Mouse (Mus musculus) hindlimb bud, embryonic 11.5 days (tissue): ENCODE data around the gene Pde8b.

ENCODE experiments used
- DNase-seq: peaks from one replicate; pipeline ENCODE4 v3.0.0-alpha.2; 2012; ENCODE audit warnings: low read depth, low spot score; ENCODE audit errors: extremely low spot score

Pde8b gene

DNA sequence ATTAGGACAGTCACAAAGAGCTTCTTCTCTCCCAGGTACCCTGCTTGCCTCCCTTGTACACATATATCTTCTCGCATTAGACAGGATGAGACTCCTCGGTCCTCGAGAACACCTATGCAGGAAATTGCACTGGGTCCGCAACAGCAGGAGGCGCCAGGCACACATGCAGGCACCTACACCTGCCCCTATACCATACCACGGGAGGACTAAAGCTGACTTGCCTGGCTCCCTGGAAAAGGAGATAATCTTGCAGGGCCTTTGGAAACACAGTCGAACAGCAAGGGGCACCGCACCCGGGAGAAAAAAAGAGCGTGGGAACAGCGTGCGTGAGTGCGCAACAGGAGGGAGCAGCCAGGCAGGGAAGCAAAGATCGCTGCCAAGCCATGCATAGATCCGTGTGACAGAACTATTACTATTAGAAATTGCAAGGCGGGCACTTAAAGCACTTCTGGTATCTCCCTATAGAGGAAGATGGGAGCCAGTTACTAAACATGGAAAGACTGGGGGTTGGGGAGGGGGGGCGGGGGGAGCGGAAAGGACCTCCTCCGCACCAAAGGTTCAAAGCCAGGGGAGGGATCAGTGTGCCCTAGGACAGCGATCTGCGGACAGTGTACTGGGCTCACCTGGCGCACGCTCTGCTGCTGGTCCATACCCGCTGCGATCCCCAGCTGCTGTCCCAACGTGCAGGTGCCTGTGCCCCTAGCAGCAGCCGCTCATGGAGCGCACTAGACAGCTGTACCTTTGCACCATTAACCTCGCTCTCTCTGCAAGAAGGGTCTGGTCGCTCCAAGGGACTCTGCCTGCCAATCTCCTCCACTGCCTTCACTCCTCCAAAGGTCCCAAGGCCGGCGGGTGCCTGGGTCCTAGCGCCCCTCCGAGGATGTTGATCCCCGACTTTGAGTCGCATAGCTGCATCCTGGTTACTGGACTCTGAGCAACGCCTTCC, at the start of gene Pde8b:
Gene Pde8b (minus strand): TSS at position 826 of the 946 bp plus-strand sequence.
- no peak for DNase-seq

DNA sequence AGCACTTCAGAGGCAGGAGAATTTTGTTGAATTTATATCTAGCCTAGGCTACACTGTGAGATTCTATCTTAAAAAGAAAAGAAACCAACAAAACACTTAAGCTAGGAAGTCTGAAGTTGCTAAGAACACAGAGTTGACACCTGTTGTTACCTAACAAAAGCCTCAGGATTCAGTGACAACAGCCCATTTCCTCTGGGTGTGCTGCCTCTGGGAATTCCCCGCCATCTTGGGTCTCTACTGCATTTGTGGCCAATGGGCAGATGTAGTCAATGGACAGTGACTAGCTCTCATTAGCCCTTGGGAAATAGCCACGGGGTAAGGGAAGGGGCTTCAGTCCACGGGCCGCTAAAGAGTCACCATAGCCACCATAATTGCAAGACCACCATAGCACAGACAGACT, 41.8 kb upstream of the Pde8b start:
- no peak for DNase-seq

DNA sequence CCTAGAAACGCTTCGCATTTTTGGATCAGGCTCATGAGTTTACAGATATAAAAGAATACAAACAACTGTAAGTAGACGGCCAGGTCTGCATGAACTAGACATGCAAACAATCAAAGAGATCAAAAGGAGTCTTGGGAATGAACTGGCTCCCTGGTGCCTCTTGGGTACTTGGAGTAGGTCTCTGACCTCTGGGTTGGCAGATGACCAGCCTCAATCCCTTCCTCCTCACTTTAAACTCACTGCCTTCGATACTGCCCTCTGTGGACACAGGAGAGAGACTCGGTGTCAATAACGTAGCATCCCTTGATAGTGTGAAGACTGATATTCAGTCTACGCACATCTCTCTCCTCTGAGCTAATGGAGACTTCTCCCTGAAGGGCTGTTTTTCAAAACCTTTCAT, 37.9 kb upstream of the Pde8b start:
- no peak for DNase-seq

DNA sequence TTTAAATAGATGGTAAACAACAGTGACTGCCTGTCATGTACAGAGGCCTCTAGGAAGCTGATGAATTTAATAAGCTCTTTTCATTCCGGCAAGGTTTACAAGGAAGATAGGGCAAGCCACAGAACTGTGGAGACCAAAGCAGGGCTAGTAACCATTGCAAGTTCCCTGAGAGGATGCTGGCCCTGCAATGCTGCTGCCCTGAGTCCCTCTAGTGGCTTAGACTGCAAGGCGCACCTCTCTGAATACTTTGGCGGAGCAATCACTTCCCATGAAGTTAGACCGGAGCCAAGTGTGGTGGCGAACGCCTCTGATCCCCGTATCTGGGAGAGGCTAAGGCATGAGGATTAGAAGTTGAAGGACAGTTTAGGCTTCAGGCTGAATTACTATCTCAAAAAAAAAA, 36.9 kb upstream of the Pde8b start:
- peak; percentile 24 for DNase-seq

DNA sequence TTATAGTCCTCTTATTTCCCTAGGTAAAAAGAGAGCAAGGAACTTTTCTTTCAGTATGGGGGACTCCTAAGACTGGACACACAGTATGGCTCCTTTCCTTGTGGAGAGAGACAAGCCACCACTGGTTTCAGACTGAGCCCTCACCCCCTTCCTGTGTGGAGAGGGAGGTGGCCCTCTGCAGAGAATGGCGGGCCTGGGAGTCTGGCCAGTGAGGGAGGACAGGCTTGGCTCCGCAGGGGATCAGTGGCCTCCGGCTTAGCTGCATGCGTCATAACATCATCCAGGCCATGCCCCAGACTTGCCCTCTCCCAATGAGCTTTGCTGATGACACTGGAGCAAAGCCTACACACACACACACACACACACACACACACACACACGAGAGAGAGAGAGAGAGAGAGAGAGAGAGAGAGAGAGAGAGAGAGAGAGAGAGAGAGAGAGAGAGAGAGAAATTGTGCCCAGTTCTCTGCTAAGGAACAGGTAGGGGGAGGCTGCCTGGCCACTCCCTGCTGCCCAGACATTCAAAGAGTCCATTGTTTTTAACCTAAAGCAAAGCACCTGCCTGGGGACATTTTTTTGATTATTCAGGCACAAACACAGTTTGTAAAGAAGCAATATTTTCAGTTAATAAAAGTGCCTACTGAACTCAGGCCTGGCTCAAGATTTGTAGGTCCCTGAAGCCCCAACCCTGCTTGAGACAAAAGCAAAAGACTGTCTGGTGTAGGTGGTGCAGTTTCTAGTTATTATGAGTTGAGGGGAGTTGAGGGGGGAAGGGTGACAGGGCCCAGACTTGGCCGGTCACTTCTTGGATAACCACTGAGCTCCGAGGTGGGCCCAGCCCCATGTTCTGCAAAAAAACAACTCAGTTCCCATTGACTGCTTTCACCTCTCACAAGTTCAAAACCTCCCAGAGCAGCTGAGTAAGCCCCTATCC, 31.9 kb upstream of the Pde8b start:
- no peak for DNase-seq

DNA sequence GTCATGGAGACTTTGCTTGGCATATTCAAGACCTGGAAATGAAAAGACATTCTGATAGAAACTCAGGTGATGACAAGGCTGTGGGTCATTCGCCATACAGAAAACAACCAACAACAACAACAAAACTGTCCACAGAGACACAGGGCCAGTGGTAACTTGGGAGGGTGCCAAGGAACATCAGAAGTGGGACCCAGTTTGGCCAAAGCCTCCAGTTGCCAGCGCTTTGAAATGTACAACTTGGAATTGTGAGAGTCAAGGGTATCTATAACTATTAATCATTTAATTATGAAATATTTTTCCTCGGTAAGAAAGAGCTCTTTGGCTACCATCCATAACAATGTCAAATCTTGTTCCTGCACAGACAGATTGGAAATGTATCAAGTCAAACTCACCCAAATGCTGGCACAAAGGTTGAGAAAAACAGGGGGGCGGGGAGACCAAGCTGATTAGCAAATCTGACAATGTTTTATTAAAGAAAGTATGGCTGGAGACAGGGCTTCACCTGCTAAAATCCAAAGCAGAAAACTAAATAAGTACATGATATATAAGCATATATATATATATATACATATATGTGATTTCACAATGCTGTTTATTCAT, 28.4 kb upstream of the Pde8b start:
- DNase-seq, result no peak

DNA sequence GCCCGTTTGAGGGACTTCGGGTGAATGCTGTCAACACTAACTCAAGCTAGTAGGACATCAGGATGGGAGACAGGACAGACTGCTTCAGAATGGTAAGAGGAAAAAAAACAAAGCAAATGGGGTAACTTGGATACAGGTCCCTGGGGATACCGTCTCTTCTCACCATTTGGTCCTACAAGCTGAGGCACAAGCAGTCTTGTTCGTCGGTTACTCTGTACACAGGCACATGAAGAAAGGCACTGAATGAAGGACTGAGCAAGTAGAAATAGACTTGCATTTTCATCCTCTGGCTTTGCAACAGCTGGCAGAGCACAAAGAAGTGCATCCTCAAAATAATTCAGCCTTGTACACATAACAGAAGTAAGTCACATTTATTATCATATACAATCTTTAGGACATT, 14.6 kb upstream of the Pde8b start:
- DNase-seq, result no peak

DNA sequence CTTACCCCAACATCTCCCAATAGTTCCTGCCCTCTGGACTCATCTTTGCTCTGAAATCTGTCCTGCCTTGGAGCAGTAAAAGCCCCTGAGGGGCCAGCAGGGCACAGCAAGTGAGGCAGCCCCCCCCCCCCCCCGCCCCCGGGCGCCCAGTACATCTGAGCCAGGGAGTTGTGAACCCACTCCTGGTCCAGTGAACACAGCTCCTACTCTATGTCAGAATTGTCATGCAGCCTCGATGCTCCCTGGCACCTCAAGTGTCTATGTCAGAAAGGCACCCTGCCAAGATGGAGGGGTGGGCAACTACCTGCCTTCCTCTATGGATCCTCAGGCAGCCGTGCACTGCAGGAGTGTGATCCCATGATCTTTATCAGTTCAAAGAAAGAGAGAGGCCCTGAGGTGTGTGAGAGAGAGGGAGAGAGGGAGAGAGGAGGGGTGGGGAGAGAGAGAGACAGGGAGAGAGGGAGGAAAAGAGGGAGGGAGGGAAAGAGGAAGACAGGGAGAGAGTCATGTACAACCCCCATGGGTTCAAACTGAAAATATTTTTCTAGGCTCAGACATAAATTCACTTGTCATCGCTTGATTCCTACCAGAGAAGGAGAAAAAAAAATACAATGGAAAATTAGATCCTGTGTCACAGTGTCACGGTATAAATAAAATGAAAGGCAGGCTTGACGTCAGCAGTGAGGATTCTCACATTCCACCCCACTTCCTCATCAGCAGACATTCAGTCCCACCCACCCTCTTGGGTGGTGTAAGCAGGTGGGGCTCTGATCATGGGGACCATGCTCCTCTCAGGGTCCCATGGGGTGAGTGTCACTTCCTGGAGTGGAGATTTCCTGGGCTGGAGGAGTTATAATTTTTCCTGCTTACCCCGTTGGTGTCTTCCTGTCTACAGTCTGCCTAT, 11.0 kb upstream of the Pde8b start:
- DNase-seq, result no peak

DNA sequence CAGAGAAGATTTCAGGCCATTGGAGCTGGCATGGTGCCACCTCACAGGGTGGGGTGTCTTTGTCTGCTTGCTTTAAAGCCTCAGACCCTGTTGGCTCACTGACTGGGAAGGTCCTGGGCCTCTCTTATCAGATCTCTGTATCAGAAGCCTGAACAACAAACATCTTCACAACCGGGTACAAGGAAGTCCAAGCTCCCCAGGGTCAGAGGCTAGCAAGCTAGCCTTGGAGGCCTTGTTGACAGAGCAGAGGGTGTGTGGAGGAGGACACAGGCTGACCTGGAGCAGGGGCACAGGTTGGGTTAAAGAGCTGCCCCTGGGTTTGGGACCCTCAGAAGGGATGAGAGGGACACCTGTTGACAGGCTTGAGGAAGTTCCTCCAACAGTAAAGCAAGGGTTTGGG, 10.3 kb upstream of the Pde8b start:
- no peak for DNase-seq

DNA sequence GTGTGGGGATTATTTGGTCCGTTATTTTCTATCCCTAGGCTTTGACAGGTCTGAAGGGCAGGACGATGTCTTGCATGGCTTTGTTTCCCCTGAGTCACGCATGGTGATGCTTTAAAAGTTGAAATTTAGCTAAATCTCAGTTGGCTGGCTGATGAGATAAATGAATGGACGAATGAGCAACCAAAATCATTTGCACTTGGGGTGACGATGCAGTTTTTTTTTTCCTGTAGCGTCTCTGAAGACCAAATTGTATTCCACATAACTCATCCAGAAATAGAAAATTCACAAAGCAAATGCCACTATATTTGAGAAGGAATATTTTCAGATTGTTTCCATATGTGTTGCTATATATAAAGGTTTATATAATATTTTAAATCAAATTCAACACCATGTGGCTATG, 6.9 kb upstream of the Pde8b start:
- no peak for DNase-seq

DNA sequence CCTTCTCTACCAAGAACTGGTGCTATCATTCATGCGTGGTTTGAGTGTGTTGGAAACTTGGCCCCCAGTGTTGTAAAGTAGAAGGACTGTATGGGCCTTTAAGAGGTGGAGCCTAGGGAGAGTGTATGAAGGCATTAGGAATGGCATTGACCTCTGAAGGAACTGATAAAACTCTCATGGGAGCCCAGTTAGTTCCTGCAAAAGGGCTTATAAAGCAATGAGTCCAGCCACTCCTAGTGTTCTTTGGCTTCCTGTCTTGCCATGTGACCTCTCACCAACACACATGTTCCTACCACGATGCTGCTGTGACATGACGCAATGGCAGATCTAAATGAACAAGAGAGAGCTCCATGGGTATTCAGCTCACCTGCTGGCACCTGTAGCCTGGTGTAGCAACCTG, 4.9 kb upstream of the Pde8b start:
- DNase-seq, result no peak

DNA sequence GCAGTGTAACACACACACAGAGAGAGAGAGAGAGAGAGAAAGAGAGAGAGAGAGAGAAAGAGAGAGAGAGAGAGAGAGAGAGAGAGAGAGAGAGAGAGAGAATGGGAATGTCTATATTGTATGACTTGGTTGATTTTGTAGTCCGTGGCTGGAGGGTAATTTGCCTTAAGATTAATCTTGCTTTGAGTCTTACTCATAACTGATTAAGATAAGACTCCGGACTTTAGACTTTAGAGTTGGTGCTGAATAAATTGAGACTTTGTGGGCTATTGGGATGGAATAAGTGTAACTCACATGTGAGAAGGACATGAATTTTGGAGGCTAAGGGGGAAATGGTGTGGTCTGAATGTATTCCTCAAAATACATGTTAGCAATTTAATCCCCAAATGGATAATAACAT, 7.1 kb downstream of the Pde8b start:
- DNase-seq, result no peak

DNA sequence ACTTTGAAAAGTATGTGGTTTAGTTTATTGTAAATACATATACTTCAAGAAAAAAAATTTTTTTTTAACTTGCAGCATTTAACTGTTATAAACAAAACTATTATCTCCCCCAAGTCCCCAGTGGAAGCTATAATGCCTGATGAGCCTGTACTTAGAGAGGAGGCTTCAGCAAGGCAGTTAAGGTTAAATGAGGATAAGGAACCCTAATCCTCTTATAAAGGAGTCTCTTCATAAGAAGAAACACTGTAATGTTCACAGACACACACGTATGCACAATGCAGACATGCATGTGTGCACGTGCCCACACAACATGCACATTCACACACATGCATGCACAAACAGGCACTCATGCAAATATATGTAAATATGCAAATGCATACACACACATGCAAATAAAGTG, 12.6 kb downstream of the Pde8b start:
- no peak for DNase-seq

DNA sequence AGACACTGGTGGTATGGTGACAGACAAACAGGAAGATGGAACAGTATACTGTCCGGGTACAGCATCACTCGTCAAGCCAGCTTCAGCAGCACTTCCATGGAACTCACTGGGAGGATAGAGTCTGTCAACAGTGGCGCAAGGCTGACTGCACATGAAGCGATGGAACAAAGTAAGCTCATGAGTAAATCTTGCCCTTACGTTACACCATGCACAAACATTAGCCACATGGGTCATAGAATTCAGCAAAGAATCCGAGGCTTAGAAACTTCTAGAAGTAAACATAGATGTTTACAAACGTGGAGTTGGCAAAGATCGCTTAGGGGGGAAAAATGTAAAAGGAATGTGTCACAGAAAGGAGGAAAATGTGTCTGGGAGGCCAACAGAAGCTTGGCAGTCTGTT, 14.9 kb downstream of the Pde8b start:
- DNase-seq, result no peak

DNA sequence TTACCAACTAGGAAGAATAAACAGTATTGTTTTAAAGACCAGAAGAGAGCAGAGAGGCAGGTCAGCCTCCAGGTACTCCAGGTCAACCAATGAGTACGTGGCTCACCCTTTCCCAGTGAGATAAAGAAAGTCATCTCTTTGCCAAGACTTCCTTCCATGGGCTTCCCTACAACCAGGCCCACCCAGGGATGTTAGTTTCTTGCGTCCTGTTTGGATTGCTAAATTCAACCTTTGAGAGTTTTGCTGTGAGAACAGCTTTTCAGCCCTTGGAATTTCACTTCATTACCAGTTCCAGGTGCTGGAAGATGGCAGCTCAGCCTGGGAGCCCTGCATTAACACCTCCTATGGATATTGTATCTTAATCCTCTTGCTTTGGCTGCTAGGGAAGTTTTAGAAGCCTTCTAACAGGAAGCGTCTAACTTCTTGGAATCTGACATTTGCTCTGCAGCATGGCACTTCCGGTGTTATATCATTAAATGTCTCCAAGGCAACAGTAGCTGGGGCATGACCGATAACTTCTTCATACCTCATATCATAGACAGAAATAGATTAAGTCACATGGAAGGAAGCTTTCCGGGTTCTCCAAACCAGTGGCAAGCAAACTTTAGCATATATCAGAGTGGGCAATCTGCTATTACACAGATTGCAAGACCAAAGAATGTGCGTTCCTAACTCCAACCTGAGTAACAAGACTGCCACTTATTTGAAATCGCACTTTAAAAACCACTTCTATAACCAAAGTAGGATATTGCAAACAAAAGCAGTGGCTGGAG, 18.6 kb downstream of the Pde8b start:
- no peak for DNase-seq

DNA sequence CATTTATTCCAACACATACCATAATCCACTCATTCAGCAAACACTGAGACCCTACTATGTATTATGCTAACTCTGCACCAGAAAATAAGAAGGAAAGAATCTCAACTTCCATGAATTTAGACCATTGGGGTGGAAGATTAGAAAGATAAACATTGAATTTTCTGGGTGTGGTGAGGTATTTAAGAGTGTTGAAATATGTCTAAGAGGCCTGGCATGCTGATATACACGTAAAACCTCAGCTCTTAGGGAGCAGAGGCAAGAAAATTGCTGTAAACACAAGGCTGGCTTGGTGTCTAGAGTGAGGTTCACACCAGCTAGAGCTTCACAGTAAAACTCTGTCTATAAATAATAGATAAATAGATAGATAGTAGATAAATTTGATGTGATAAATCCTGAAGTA, 19.8 kb downstream of the Pde8b start:
- DNase-seq, result no peak

DNA sequence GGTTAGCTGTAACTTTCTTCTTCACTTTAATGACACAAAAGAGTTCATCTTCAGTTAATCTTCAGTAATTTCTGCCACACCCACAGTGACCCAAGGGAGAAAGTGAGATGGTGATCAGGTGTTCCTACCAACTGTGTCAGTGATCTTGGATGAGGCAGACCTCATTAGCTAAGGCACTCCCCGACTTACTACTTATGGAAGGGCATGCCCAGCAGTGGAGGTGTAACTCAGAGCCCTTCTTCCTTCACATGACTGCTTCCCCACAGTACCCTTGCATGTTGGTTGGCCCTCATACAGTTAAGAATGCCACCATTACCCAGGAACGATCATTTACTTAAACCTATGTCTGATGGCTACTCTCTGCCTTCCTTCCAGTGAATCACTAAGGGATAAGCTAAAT, 25.6 kb downstream of the Pde8b start:
- DNase-seq, result no peak

DNA sequence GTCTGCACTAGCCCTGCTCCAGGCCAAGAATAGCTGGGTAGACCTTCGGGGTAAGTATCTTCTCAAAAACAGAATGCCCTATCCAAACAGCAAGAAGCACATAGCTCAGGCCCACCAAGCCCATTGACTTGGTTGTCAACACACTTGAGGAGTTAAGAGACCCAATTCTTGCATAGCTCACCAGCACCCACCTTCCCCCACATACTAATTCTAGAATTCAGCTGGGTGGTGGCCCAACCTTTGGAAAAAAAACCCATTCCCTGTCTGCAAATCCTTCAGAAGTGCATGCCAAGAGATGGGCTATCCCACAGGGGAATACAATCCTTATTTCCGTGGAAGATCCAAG, 26.7 kb downstream of the Pde8b start:
- DNase-seq, result no peak

DNA sequence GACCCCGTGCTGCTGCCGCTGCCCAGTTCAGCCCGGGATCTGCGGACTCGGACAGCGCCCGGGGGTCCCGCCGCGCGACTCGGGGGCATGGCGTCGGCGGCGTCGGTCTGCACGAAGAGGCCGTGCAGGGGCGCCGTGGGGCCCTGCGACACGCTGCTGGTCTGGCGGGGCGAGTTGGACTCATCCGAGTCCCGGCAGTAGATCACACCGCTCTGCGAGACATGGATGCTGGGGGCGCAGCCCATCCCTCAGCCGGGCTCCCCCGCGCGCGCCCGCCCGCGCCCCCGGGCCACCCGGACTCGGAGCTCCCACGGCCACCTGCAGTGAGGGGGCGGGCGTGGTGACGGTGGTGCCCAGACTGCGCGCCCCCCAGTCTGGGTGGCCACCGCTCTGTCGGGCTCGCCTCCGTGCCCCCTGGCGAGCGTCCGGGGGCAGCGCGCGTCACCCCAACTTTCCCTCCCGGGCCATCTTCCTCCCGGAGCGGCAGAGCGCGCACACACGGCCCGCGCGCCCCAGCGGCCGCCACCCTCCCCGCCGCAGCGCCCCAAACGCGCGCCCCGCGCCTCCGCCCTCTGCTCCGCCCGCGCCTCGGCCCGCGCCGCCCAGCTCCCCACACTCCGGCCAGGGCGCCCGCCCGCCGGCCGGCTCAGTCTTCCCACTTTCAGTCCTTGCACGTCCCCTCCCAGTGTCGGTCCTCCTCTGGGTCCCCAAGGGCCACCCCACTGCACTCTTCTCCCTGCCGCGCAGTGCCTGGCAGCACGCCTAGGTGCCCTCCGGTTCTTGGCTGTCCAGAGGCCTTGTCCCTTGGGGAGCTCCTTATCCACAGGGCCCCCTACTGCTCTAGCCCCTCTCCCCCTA, 27.3 kb downstream of the Pde8b start:
- DNase-seq, result no peak
